Mouse (Mus musculus) limb, embryonic 12.5 days (tissue): ENCODE measurements at regions not wholly inside any gene's neighbourhood (a gene's known extent, or its start where the extent isn't known, plus 50 kb on each side); places are given as distances from the start of the nearest gene placed in this dataset.

Experiments
- ATAC-seq: fragments of 200-750 bp; cut with Nextera tagmentation; 2 replicates; pipeline ENCODE4 v1.8.0; 2017; ENCODE audit warnings: low read depth, moderate TSS enrichment; ENCODE audit not compliant: insufficient number of reproducible peaks, insufficient read depth, low FRiP score, low TSS enrichment
- H3K27ac ChIP-seq: fragments of 300-500 bp; sonication (generic); 2 replicates; pipeline ENCODE4 v1.5.1; 2016; ENCODE audit warnings: mild to moderate bottlenecking, moderate library complexity
- H3K27me3 ChIP-seq: fragments of 300-500 bp; sonication (generic); 2 replicates; pipeline ENCODE4 v1.6.1; 2016; ENCODE audit warnings: mild to moderate bottlenecking, moderate library complexity
- H3K36me3 ChIP-seq: fragments of 300-500 bp; sonication (generic); 2 replicates; pipeline ENCODE4 v1.6.1; 2016; ENCODE audit warnings: mild to moderate bottlenecking, moderate library complexity
- H3K4me1 ChIP-seq: fragments of 300-500 bp; sonication (generic); replicated peaks from 2 replicates; pipeline ENCODE4 v1.6.1; 2016
- H3K4me2 ChIP-seq: fragments of 300-500 bp; sonication (generic); 2 replicates; pipeline ENCODE4 v1.6.1; 2016; ENCODE audit warnings: mild to moderate bottlenecking, moderate library complexity
- H3K4me3 ChIP-seq: fragments of 300-500 bp; sonication (generic); replicated peaks from 2 replicates; pipeline ENCODE4 v1.5.1; 2016; ENCODE audit warnings: mild to moderate bottlenecking
- H3K9ac ChIP-seq: fragments of 300-500 bp; sonication (generic); replicated peaks from 2 replicates; pipeline ENCODE4 v1.6.1; 2016; ENCODE audit warnings: mild to moderate bottlenecking, moderate library complexity
- H3K9me3 ChIP-seq: fragments of 300-500 bp; sonication (generic); 2 replicates; pipeline ENCODE4 v1.6.1; 2016; ENCODE audit warnings: mild to moderate bottlenecking, moderate library complexity
- WGBS: fragments of 180-500 bp; shearing (Covaris S2); methylation state at CpG from one replicate; pipeline ENCODE4 v1.1.7; 2016; 5-methylcytosine and 5-hydroxymethylcytosine counted together

DNA sequence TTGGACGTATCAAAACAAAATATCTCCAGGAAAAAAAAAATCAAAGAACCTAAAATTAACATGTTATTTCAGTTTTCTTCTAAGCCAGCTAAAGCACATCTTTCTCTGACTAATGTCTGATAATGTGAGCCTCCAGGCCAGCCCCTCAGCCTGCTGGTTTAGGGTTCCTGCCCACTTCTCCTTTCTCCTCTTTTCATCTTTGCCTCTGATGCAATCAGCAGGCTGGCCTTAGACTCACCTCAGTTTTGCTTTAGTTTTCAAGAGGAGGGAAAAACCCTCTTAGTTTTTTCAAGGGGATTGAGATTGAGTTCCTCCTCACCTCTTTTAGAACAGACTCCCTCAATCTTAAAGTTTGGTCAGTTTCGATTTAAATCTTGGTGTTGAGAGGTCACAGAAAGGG is 93.0 kb upstream of the Pthlh start:
- no peaks in the 10 kb centered on the region for H3K9me3 ChIP-seq
- H3K27me3 ChIP-seq = no peaks in the 10 kb centered on the region
- H3K4me3 ChIP-seq = no peak overlapping the region
- ATAC-seq = no peak
- 81% methylated on average over 2 of the region's 2 CpGs for WGBS
- no peak overlapping the region for H3K9ac ChIP-seq
- H3K27ac ChIP-seq = no peak overlapping the region
- no peak overlapping the region for H3K4me2 ChIP-seq
- H3K36me3 ChIP-seq = no peaks in the 10 kb centered on the region
- no peaks in the 10 kb centered on the region for H3K4me1 ChIP-seq

DNA sequence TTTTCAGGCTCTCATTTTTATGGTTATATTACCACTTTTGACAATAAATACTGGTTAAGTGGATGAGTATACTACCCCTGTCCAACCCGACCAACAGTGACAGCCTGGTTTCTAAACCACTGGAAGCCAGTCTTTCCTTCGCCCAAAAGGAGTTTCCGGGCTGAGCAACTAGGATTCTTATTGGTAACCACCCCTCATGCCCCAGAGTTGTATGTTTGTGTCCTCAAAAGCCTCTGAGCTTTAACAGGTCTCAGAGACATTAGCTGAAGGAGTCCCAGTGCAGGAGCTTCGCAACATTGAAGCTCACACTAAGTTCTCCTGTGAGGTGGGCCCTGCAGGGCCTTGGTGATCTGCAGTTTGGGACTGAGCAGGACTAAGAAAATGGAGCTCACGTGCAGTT is 92.6 kb upstream of the Pthlh start:
- Histone ChIP-seq H3K27ac (no peak overlapping the region), H3K4me1 (no peaks in the 10 kb centered on the region), H3K9me3 (no peaks in the 10 kb centered on the region), H3K9ac (no peak overlapping the region), H3K36me3 (no peaks in the 10 kb centered on the region), H3K27me3 (no peaks in the 10 kb centered on the region), H3K4me3 (no peak overlapping the region), H3K4me2 (no peak overlapping the region)
- no peak for ATAC-seq
- WGBS = 88% methylated on average over 5 of the region's 5 CpGs

DNA sequence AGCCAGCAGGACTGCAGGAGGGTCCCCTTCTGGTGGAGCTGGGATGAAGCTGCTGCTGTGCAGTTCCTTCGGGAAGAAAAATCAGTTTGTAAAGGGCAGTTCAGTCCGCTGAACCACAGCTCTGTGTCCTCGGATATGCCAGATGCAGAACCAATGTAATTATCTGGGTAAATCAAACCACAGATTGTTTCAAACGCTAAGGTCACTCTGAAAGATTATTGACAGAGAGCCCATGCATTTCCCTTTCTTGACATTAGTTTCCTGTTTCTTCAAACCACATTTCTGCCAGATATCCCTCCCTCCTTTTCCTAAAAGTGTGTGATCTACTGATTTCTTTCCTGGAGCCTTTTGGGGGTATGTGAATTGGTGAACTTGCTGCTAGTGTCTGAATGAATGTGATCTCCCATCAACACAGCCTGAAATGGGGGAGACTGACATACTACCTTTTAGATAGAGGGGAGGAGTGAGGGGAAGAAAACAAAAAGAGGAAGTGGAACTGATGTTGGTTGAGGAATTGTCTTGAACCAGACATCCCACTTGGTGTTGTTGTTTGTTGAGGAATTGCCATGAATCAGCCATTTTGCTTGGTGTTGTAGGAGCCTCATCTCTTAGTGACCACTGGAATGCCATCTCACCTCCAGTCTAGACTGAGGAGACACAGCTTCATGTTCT is 85.7 kb upstream of the Pthlh start:
- no peak overlapping the region for H3K9ac ChIP-seq
- H3K27me3 ChIP-seq = no peaks in the 10 kb centered on the region
- 58% methylated on average over 4 of the region's 4 CpGs for WGBS
- no peak overlapping the region for H3K4me2 ChIP-seq
- no peak for ATAC-seq
- H3K4me1 ChIP-seq = no peaks in the 10 kb centered on the region
- no peaks in the 10 kb centered on the region for H3K9me3 ChIP-seq
- no peak overlapping the region for H3K4me3 ChIP-seq
- H3K27ac ChIP-seq = no peak overlapping the region
- no peaks in the 10 kb centered on the region for H3K36me3 ChIP-seq

DNA sequence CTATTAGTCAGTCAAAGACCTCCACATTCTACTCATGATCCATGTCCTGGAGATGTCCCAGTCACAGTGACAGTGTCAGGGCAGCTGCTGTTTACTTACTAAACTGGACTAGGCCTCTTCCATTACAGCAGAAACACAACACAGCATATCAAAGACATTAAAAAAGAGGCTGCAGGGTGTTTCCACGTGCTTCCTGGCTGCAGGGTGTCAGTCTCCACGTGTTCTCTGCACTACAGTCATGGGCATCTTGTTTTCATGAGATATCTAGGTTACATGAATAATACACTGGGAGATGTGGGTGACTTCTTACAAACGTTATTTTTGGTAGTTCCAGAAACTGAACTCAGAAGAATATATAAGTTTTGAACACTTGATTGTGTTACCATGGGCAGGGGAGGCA is 84.6 kb upstream of the Pthlh start:
- Histone ChIP-seq H3K36me3 (no peaks in the 10 kb centered on the region), H3K27me3 (no peaks in the 10 kb centered on the region; the same call in 1 of the 2 replicates), H3K4me2 (no peak overlapping the region), H3K9me3 (no peaks in the 10 kb centered on the region), H3K9ac (no peak overlapping the region), H3K4me3 (no peak overlapping the region), H3K27ac (no peak overlapping the region), H3K4me1 (no peaks in the 10 kb centered on the region)
- 74% methylated on average over 3 of the region's 3 CpGs for WGBS
- no peak for ATAC-seq

DNA sequence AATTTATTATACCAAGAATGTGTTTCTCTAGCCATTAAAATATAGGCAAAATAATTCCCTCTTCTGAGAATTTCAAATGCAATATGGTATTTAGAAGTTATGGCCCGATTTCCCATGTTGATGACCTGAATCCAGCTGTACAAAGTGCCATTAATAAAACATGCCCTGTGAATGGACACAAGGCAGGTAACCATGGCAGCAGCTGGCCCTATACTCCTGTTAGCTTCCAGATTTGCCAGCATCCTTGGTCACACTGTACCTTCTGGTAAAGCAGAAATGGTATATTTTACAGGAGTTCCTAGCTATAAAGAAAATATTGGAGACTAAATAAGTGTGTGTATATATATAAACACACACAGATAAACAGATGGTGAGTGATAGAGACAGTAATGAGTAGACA is 77.1 kb upstream of the Pthlh start:
- ATAC-seq = no peak

DNA sequence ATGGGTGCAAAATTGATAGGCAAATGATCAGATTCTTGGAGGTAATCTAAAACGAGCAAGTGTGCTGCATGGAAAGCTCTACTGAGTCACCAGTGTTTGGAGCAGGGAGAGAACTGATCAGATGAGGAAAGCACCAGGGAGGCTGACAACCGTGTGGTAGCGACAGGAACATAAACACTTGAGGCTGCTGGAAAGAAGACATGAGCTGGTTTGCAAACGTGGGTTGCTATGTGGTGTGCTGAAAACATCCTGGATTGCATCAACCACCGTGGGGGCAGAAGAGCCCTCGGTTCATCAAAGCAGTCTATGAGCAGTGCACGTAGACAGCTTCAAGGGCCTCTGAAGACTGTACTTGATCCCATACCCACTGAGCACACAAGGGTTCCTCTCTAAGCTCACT is 69.0 kb upstream of the Pthlh start:
- H3K4me2 ChIP-seq = no peak overlapping the region
- no peaks in the 10 kb centered on the region for H3K36me3 ChIP-seq
- no peaks in the 10 kb centered on the region for H3K27me3 ChIP-seq
- H3K4me1 ChIP-seq = no peaks in the 10 kb centered on the region
- no peaks in the 10 kb centered on the region for H3K9me3 ChIP-seq
- no peak overlapping the region for H3K27ac ChIP-seq
- no peak overlapping the region for H3K9ac ChIP-seq
- no peak for ATAC-seq
- H3K4me3 ChIP-seq = no peak overlapping the region
- 80% methylated on average over 7 of the region's 7 CpGs for WGBS

More for the DNA sequence above, 77.1 kb upstream of the Pthlh start:
- Histone ChIP-seq H3K27me3 (no peaks in the 10 kb centered on the region; the same call in 1 of the 2 replicates), H3K9ac (no peak overlapping the region), H3K36me3 (no peaks in the 10 kb centered on the region), H3K4me1 (no peaks in the 10 kb centered on the region), H3K9me3 (no peaks in the 10 kb centered on the region), H3K4me3 (no peak overlapping the region), H3K4me2 (no peak overlapping the region), H3K27ac (no peak overlapping the region)
- 81% methylated on average over 1 of the region's 1 CpGs for WGBS

DNA sequence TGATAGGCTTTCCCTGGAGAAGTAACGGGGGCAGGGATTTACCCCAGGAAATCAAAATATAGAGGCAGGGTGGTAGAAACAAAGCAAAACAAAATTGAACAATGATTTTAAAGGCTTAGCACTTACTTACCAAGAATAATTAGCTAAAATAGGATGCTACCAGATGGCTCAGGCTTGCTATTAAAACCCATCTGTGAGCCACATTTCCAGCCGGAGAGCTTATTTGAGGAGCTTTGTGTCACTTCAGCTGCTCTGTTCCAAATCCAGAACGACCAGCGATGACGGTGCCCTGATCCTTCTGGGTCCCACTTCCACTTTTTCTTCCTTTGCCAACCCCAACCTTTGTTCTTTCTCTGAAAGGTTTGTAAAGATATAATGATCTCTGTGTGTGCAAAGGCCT is 65.2 kb upstream of the Pthlh start:
- no peak overlapping the region for H3K4me2 ChIP-seq
- H3K9ac ChIP-seq = no peak overlapping the region
- peaks cover 6% of the 10 kb centered on the region; the same call in 1 of the 2 replicates for H3K9me3 ChIP-seq
- H3K27me3 ChIP-seq = no peaks in the 10 kb centered on the region
- no peaks in the 10 kb centered on the region for H3K4me1 ChIP-seq
- H3K36me3 ChIP-seq = no peaks in the 10 kb centered on the region
- ATAC-seq = no peak
- H3K27ac ChIP-seq = no peak overlapping the region
- H3K4me3 ChIP-seq = no peak overlapping the region
- 46% methylated on average over 5 of the region's 5 CpGs for WGBS

DNA sequence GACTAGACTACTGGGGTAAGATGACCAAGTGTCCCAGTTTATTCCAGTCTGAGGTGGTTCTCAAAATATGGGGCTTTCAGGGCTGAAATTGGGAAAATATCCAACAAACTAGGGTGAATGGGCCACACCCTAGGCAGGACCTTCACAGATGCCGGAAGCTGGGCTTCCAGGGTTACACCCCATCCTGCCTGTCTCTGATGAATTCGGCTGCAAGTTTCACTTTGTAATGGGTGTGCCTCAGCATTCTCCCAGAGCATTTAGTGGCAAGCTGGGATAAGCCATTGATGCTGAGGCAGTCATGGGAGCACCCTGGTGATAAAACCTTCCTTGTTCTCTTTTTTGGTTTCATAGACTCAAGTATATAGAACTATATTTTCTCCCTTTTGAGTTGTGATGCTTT is 60.4 kb upstream of the Pthlh start:
- Histone ChIP-seq H3K9ac (no peak overlapping the region), H3K4me3 (no peak overlapping the region), H3K4me1 (0 out of 2 replicates have a peak, but pooled peaks cover 1% of the 10 kb centered on the region), H3K4me2 (no peak overlapping the region), H3K27ac (no peak overlapping the region), H3K9me3 (peaks cover 6% of the 10 kb centered on the region; the same call in 1 of the 2 replicates), H3K36me3 (no peaks in the 10 kb centered on the region), H3K27me3 (no peaks in the 10 kb centered on the region)
- ATAC-seq = no peak
- WGBS = 85% methylated on average over 2 of the region's 2 CpGs

DNA sequence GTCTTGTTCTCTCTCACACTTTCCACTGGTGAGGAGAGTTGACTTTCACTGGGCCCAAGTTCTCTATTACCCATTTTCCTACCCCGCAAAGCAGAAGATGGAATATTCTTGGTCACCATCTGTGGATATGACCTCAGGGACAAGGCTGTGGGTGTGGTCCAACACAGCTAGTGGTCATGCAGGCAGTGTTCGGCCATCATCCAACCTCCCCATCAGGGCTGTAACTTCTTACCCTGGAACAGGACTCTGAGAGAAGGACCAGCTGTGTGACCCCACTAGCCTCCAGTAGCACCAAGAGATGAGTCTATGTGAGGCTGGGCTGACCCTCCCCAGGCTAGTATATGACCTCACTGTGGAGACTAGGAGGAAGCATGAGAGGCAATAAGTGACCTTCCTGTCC is 54.1 kb upstream of the Pthlh start:
- no peak for ATAC-seq
- peaks cover 20% of the 10 kb centered on the region for H3K4me1 ChIP-seq
- H3K36me3 ChIP-seq = no peaks in the 10 kb centered on the region
- 89% methylated on average over 2 of the region's 2 CpGs for WGBS
- H3K4me3 ChIP-seq = no peak overlapping the region
- no peak overlapping the region for H3K4me2 ChIP-seq
- H3K9me3 ChIP-seq = no peaks in the 10 kb centered on the region
- H3K27me3 ChIP-seq = no peaks in the 10 kb centered on the region
- H3K9ac ChIP-seq = no peak overlapping the region
- no peak overlapping the region for H3K27ac ChIP-seq

DNA sequence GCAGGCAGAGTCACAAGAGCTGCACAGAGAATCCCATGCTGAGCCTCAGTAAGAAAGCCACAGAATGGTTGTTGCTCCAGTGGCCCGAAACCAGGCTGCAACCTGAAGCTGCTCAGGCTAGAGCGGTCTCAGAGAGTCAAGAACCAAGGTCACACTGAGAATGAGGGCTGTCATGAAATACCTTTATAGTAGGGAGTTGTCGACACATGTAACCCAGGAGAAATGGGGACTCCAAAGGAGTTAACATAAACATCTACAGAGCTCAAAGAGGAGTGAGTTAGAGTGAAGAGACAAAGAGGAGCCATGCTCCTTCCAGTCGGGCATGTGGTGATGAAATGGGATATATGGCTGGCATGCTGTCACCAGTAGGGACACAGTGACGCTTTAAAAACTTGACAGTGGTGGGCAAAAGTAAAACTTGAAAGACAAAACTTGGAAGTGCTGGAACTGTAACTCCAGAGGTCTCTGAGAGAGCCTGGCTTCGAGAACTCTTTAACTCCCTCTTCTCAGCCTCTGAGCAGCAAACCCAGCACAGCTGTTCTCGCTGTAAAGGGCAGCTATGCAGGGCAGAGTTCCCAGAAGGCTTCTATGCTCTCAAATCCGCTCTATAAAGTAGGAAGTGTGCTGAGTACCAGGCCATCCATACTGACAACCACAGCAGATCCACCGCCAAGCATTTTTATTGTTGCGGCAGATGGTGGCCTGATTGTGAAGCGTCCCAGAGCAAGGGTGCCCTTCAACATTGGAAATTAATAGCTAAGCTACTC is 52.9 kb upstream of the Pthlh start:
- no peak overlapping the region for H3K27ac ChIP-seq
- no peak for ATAC-seq

DNA sequence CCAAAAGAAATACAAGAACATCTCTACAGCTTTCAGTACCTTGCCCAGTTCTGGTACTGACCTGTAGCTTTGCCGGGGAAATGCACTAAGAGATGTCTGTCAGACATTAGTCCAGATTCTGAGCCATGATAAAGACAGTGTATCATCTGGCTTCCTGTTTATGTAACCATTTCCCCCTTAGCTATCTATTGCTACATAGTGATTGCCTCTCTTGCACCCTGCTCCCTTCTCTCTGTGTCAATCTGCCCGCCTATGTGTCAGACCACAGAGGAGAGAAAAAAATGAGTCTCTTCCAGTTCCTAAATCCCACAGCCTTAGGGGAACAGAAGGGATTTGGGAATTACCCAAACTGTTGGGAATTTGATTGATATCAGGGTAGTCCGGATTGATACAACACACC is 52.2 kb upstream of the Pthlh start:
- no peaks in the 10 kb centered on the region for H3K9me3 ChIP-seq
- WGBS = 73% methylated on average over 3 of the region's 3 CpGs
- no peak overlapping the region for H3K9ac ChIP-seq
- no peak for ATAC-seq
- peaks cover 20% of the 10 kb centered on the region for H3K4me1 ChIP-seq
- no peak overlapping the region for H3K27ac ChIP-seq
- H3K36me3 ChIP-seq = no peaks in the 10 kb centered on the region
- no peaks in the 10 kb centered on the region for H3K27me3 ChIP-seq
- no peak overlapping the region for H3K4me2 ChIP-seq
- H3K4me3 ChIP-seq = no peak overlapping the region

More for the DNA sequence above, 52.9 kb upstream of the Pthlh start:
- no peak overlapping the region for H3K4me3 ChIP-seq
- peaks cover 20% of the 10 kb centered on the region for H3K4me1 ChIP-seq
- H3K36me3 ChIP-seq = no peaks in the 10 kb centered on the region
- no peak overlapping the region for H3K4me2 ChIP-seq
- H3K9me3 ChIP-seq = no peaks in the 10 kb centered on the region
- WGBS = 73% methylated on average over 11 of the region's 11 CpGs
- no peak overlapping the region for H3K9ac ChIP-seq
- H3K27me3 ChIP-seq = no peaks in the 10 kb centered on the region

DNA sequence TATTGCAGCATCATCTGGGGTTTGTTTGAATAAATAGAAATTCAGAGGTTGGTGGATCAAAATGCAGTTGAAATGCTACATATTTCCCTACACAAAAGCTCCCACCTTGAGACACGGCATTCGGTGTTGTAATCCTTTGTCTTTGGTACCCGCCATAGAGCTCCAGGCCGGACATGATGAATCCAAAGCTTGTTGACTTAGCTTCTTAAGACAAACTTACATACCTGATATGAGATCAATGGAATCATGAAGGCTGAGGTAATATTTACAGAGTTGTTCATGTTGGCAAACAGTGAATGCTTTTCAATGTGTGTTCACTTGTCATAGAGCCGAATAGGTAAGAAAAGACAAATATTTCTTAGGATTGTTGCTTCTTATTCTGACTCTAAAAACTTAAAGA is 51.2 kb upstream of the Pthlh start:
- Histone ChIP-seq H3K4me1 (peaks cover 20% of the 10 kb centered on the region), H3K27me3 (no peaks in the 10 kb centered on the region), H3K4me3 (no peak overlapping the region), H3K36me3 (no peaks in the 10 kb centered on the region), H3K9me3 (no peaks in the 10 kb centered on the region), H3K4me2 (no peak overlapping the region), H3K27ac (no peak overlapping the region), H3K9ac (no peak overlapping the region)
- 91% methylated on average over 5 of the region's 5 CpGs for WGBS
- ATAC-seq = no peak
